Mouse (Mus musculus) thymus, adult 2 months (tissue): ENCODE measurements around the gene Slc9a3r2. TPM values are rescaled to one million over a fixed set of nuclear protein-coding genes. Genes with fewer than 3 reads are reported as not detected.

Experiments used
- DNase-seq: peaks from one replicate; pipeline ENCODE4 v3.0.0; 2021
- H3K27ac ChIP-seq: fragments of 200-500 bp; 2 replicates; pipeline ENCODE4 v1.5.1; 2012; ENCODE audit warnings: low read length, control low read depth; ENCODE audit not compliant: control insufficient read depth, insufficient read depth
- H3K27me3 ChIP-seq: fragments of 200-500 bp; 2 replicates; pipeline ENCODE4 v1.6.1; 2012; ENCODE audit warnings: mild to moderate bottlenecking, low read length, moderate library complexity, mixed read lengths; ENCODE audit not compliant: control insufficient read depth, insufficient read depth
- H3K36me3 ChIP-seq: fragments of 200-500 bp; 2 replicates; pipeline ENCODE4 v1.6.1; 2012; ENCODE audit warnings: mild to moderate bottlenecking, low read length, moderate library complexity; ENCODE audit not compliant: control insufficient read depth, insufficient read depth
- H3K4me1 ChIP-seq: fragments of 200-500 bp; replicated peaks from 2 replicates; pipeline ENCODE4 v1.6.1; 2012; ENCODE audit warnings: low read length; ENCODE audit not compliant: control insufficient read depth, insufficient read depth
- H3K4me3 ChIP-seq: fragments of 200-500 bp; 2 replicates; pipeline ENCODE4 v1.5.1; 2012; ENCODE audit warnings: mild to moderate bottlenecking, low read length, control low read depth, moderate library complexity; ENCODE audit not compliant: control insufficient read depth, insufficient read depth
- CTCF ChIP-seq: fragments of 200-500 bp; IDR thresholded peaks from 2 replicates; pipeline ENCODE4 v1.5.1; 2012; ENCODE audit warnings: mild to moderate bottlenecking, control low read depth, low read length, moderate library complexity, borderline replicate concordance; ENCODE audit not compliant: control insufficient read depth, poor library complexity, insufficient read depth; ENCODE audit errors: extremely low read depth
- POLR2A ChIP-seq: fragments of 200-500 bp; IDR thresholded peaks from 2 replicates; pipeline ENCODE4 v1.6.1; 2012; ENCODE audit warnings: mild to moderate bottlenecking, low read length, control low read depth, moderate library complexity; ENCODE audit not compliant: control insufficient read depth, poor library complexity, insufficient read depth; ENCODE audit errors: extremely low read depth
- WGBS: fragments of 180-500 bp; shearing (Covaris S2); methylation state at CpG from one replicate; pipeline ENCODE4 v1.1.7; 2018; 5-methylcytosine and 5-hydroxymethylcytosine counted together
- polyA plus RNA-seq: library from polyadenylated mRNA; depleted of rRNA; stranded (reverse); fragments of >200 nt; gene quantifications from 2 replicates; pipeline ENCODE4 v1.2.3, GENCODE M21; 2012; rRNA removed

Gene Slc9a3r2
- polyA plus RNA-seq, 1 experiment: 19.6 TPM

DNA sequence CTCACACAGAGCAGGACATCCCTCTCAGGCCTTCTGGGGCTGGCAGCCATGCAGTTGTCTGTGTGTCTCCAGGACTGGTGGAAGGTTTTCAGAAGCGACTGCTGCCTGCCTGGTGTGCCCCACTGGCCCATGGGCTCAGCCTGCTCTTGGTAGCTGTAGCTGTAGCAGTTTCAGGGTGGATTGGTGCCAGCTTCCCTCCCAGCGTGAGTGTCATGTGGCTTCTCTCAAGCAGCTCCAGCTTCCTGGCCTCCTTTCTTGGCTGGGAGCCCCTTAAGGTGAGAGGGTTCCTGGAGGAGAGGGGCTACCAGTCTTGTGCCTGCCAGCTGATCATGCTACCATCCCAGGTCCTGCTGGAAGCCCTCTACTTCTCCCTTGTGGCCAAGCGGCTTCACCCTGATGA is 59.2 kb downstream of the Slc9a3r2 start:
- TF ChIP-seq POLR2A (no peak), CTCF (no peak)
- DNase-seq: no peak
- H3K27ac ChIP-seq: no peak overlapping the region
- peaks cover 5% of the 10 kb centered on the region for H3K36me3 ChIP-seq
- no peaks in the 10 kb centered on the region for H3K27me3 ChIP-seq
- no peak overlapping the region for H3K4me3 ChIP-seq
- WGBS: 91% methylated on average over 3 of the region's 3 CpGs
- H3K4me1 ChIP-seq: no peaks in the 10 kb centered on the region

Other genes starting within 250 kb of the Slc9a3r2 start
- gene Rnps1, start 235.8 kb downstream of the Slc9a3r2 start, polyA plus RNA-seq: 241 and 251 TPM in 2 replicates
- 41.6 and 57.0 TPM in 2 replicates for gene Eci1, start 223.7 kb downstream of the Slc9a3r2 start, polyA plus RNA-seq
- gene Dnase1l2, start 207.2 kb downstream of the Slc9a3r2 start, polyA plus RNA-seq: 11.3 and 18.2 TPM in 2 replicates
- gene E4f1, start 180.0 kb downstream of the Slc9a3r2 start, polyA plus RNA-seq: 166 and 188 TPM in 2 replicates
- 58.8 and 65.4 TPM in 2 replicates for gene Pgp, start 179.9 kb downstream of the Slc9a3r2 start, polyA plus RNA-seq
- gene Bricd5, start 176.4 kb downstream of the Slc9a3r2 start, polyA plus RNA-seq: 0.57 and 0.97 TPM in 2 replicates
- gene Mlst8, start 171.2 kb downstream of the Slc9a3r2 start, polyA plus RNA-seq: 78.9 and 84.5 TPM in 2 replicates
- 0.15 and 0.20 TPM in 2 replicates for gene Caskin1, start 161.7 kb downstream of the Slc9a3r2 start, polyA plus RNA-seq
- gene Traf7, start 122.4 kb downstream of the Slc9a3r2 start, polyA plus RNA-seq: 339 and 362 TPM in 2 replicates
- 1.6 and 1.9 TPM in 2 replicates for gene Rab26, start 116.1 kb downstream of the Slc9a3r2 start, polyA plus RNA-seq
- gene Pkd1, start 100.5 kb downstream of the Slc9a3r2 start, polyA plus RNA-seq: 85.0 and 92.8 TPM in 2 replicates
- 163 and 173 TPM in 2 replicates for gene Tsc2, start 17.7 kb downstream of the Slc9a3r2 start, polyA plus RNA-seq
- 9.7 and 9.8 TPM in 2 replicates for gene Nthl1, start 17.6 kb downstream of the Slc9a3r2 start, polyA plus RNA-seq
- 0.35 and 0.64 TPM in 2 replicates for gene Npw, start 8.1 kb upstream of the Slc9a3r2 start, polyA plus RNA-seq
- 118 and 123 TPM in 2 replicates for gene Zfp598, start 19.4 kb upstream of the Slc9a3r2 start, polyA plus RNA-seq
- 0.29 and 0.32 TPM in 2 replicates for gene Syngr3, start 39.6 kb upstream of the Slc9a3r2 start, polyA plus RNA-seq
- gene Gfer, start 45.8 kb upstream of the Slc9a3r2 start, polyA plus RNA-seq: 24.3 and 33.3 TPM in 2 replicates
- gene Noxo1, start 45.9 kb upstream of the Slc9a3r2 start, polyA plus RNA-seq: 10.5 and 10.8 TPM in 2 replicates
- gene Tbl3, start 57.3 kb upstream of the Slc9a3r2 start, polyA plus RNA-seq: 109 and 120 TPM in 2 replicates
- 0.88 and 0.96 TPM in 2 replicates for gene Rnf151, start 67.7 kb upstream of the Slc9a3r2 start, polyA plus RNA-seq
- gene Rps2, start 67.8 kb upstream of the Slc9a3r2 start, polyA plus RNA-seq: 3,358 and 3,484 TPM in 2 replicates
- 237 and 291 TPM in 2 replicates for gene Ndufb10, start 74.2 kb upstream of the Slc9a3r2 start, polyA plus RNA-seq
- 0.20 and 7.2 TPM in 2 replicates for gene Rpl3l, start 77.5 kb upstream of the Slc9a3r2 start, polyA plus RNA-seq
- 90.7 and 91.5 TPM in 2 replicates for gene Msrb1, start 86.3 kb upstream of the Slc9a3r2 start, polyA plus RNA-seq
- 15.5 and 15.6 TPM in 2 replicates for gene Hs3st6, start 102.7 kb upstream of the Slc9a3r2 start, polyA plus RNA-seq
- not detected in 2 replicates for gene Meiob, start 154.0 kb upstream of the Slc9a3r2 start, polyA plus RNA-seq
- gene Hagh, start 189.8 kb upstream of the Slc9a3r2 start, polyA plus RNA-seq: 153 and 157 TPM in 2 replicates
- gene Fahd1, start 200.0 kb upstream of the Slc9a3r2 start, polyA plus RNA-seq: 6.9 and 7.8 TPM in 2 replicates
- gene Igfals, start 215.7 kb upstream of the Slc9a3r2 start, polyA plus RNA-seq: 8.4 and 9.0 TPM in 2 replicates
- 88.8 and 96.1 TPM in 2 replicates for gene Nubp2, start 236.0 kb upstream of the Slc9a3r2 start, polyA plus RNA-seq
- 274 and 285 TPM in 2 replicates for gene Spsb3, start 236.3 kb upstream of the Slc9a3r2 start, polyA plus RNA-seq
- gene Eme2, start 244.8 kb upstream of the Slc9a3r2 start, polyA plus RNA-seq: 48.2 and 55.3 TPM in 2 replicates
- 146 and 152 TPM in 2 replicates for gene Mrps34, start 244.8 kb upstream of the Slc9a3r2 start, polyA plus RNA-seq
- gene Nme3, start 246.2 kb upstream of the Slc9a3r2 start, polyA plus RNA-seq: 63.3 and 76.7 TPM in 2 replicates